In genomic region chr8:70083285-70083684, GRCm38 (mm10) we compare ENCODE assay signal across 8 mouse cellular contexts. TPM values are rescaled to one million over a fixed set of nuclear protein-coding genes. Genes with fewer than 3 reads are reported as not detected.
DNase-seq lines count a peak whose midpoint lies in the region; ATAC-seq lines count a peak whose summit lies in the region.

Gene Hapln4 (plus strand): TSS chr8:70083457.

- H3K4me1 ChIP-seq in heart, embryonic 12.5 days (replicated peaks) = peaks cover 35% of the 10 kb centered on the region
- peaks cover 22% of the 10 kb centered on the region for H3K4me1 ChIP-seq in liver, embryonic 15.5 days (replicated peaks)
- H3K4me1 ChIP-seq in neural tube, embryonic 13.5 days (replicated peaks) = peaks cover 30% of the 10 kb centered on the region

- WGBS in heart, embryonic 12.5 days = under 1% methylated on average over 26 of the region's 26 CpGs
- WGBS in liver, embryonic 15.5 days (ENCODE audit: insufficient replicate concordance) = 1% methylated on average over 26 of the region's 26 CpGs
- 2% methylated on average over 26 of the region's 26 CpGs for WGBS in neural tube, embryonic 13.5 days

- DNase-seq in left cerebral cortex, adult 18-20 months (ENCODE audit: low spot score in 2 of 2) = peak; percentile 79 to 87
- no peak for DNase-seq in left cerebral cortex, adult 11 months (ENCODE audit: low spot score)
- peak; percentile 89 for DNase-seq in cerebellum, adult 9-10 months
- DNase-seq in kidney, postnatal 10 days = peak; percentile 67
- DNase-seq in gastrocnemius, adult 18-20 months (ENCODE audit: low spot score) = no peak

- H3K27me3 ChIP-seq in heart, embryonic 12.5 days (replicated peaks) = peaks cover 68% of the 10 kb centered on the region
- peaks cover 76% of the 10 kb centered on the region for H3K27me3 ChIP-seq in liver, embryonic 15.5 days
- peaks cover 73% of the 10 kb centered on the region for H3K27me3 ChIP-seq in neural tube, embryonic 13.5 days

- ATAC-seq in heart, embryonic 12.5 days (ENCODE audit: insufficient number of reproducible peaks, low FRiP score) = no peak
- no peak for ATAC-seq in liver, embryonic 15.5 days (ENCODE audit: insufficient read depth)
- no peak for ATAC-seq in neural tube, embryonic 13.5 days (ENCODE audit: low read depth)

- H3K4me3 ChIP-seq in heart, embryonic 12.5 days = peak within 1 kb of the TSS; percentile 46
- peak within 1 kb of the TSS; percentile 40 for H3K4me3 ChIP-seq in liver, embryonic 15.5 days (replicated peaks)
- peak within 1 kb of the TSS; percentile 45 for H3K4me3 ChIP-seq in neural tube, embryonic 13.5 days

- H3K27ac ChIP-seq in heart, embryonic 12.5 days (ENCODE audit: poor library complexity, severe bottlenecking) = no peak within 1 kb of the TSS
- H3K27ac ChIP-seq in liver, embryonic 15.5 days (replicated peaks) = no peak within 1 kb of the TSS
- H3K27ac ChIP-seq in neural tube, embryonic 13.5 days (replicated peaks) = no peak within 1 kb of the TSS

- no peaks in the 10 kb centered on the region for H3K9me3 ChIP-seq in heart, embryonic 12.5 days (replicated peaks)
- no peaks in the 10 kb centered on the region for H3K9me3 ChIP-seq in liver, embryonic 15.5 days (replicated peaks)
- no peaks in the 10 kb centered on the region for H3K9me3 ChIP-seq in neural tube, embryonic 13.5 days

- no peaks in the 10 kb centered on the region for H3K36me3 ChIP-seq in heart, embryonic 12.5 days
- H3K36me3 ChIP-seq in liver, embryonic 15.5 days (replicated peaks) = no peaks in the 10 kb centered on the region
- H3K36me3 ChIP-seq in neural tube, embryonic 13.5 days = 0 out of 2 replicates have a peak, but pooled peaks cover 17% of the 10 kb centered on the region

- peak within 1 kb of the TSS; percentile 40; the same call in 1 of the 2 replicates for H3K9ac ChIP-seq in heart, embryonic 12.5 days
- no peak within 1 kb of the TSS for H3K9ac ChIP-seq in liver, embryonic 15.5 days
- peak within 1 kb of the TSS; percentile 67 for H3K9ac ChIP-seq in neural tube, embryonic 13.5 days

- H3K4me2 ChIP-seq in heart, embryonic 12.5 days = peak within 1 kb of the TSS; percentile 82
- peak within 1 kb of the TSS; percentile 62 for H3K4me2 ChIP-seq in liver, embryonic 15.5 days
- peak within 1 kb of the TSS; percentile 80 for H3K4me2 ChIP-seq in neural tube, embryonic 13.5 days

RNA-seq across cellular contexts. Expression of gene Hapln4, which starts in this region (rescaled TPM):
- total RNA-seq in left cerebral cortex, adult 18-20 months (2021) = 100 to 1,000 TPM in 1 of 2 experiments, 10 to 100 TPM in 1; 97.9 to 111 TPM
- 0.11 and 0.24 TPM in 2 replicates for polyA plus RNA-seq in heart, embryonic 12.5 days (2016; fragmentation: Nextera tagmentation; extraction: Ambion mirVana)
- 0.05 and 0.06 TPM in 2 replicates for polyA plus RNA-seq in liver, embryonic 15.5 days (2015; fragmentation: Nextera tagmentation; extraction: Ambion mirVana)
- polyA plus RNA-seq in neural tube, embryonic 13.5 days (2015; fragmentation: Nextera tagmentation; extraction: Ambion mirVana) = 0.35 and 0.51 TPM in 2 replicates
- total RNA-seq in gastrocnemius, adult 18-20 months (2021) = not detected

Comparison
In these comparisons a context has a peak if more than half of its experiments do, and no peak if none do; other contexts are left out.
1. RNA of gene Hapln4 (total RNA-seq): 97.9 to 111 TPM in left cerebral cortex, adult 18-20 months; not detected in gastrocnemius, adult 18-20 months; every median in the first group is over 10 times any median in the second.
2. DNase-seq: peak in left cerebral cortex, adult 18-20 months (2 of 2), cerebellum, adult 9-10 months (single experiment) and kidney, postnatal 10 days (single experiment); none in left cerebral cortex, adult 11 months (single experiment) and gastrocnemius, adult 18-20 months (single experiment).
3. Peak in every context shown above with its lines, with median percentiles within 50 percentile points of each other: H3K4me2 ChIP-seq and H3K4me3 ChIP-seq.